Mouse (Mus musculus) left cerebral cortex, adult 11 months (tissue): ENCODE measurements around the gene Cabp4.

Experiments
- DNase-seq: peaks from one replicate; pipeline ENCODE4 v3.0.0; 2022; ENCODE audit warnings: low spot score

Cabp4 gene

GRCm38 (mm10) chr19:4101466-4101865 is 42.4 kb downstream of the Cabp4 start:
- DNase-seq: no peak

GRCm38 (mm10) chr19:4100718-4101261 is 43.0 kb downstream of the Cabp4 start:
- peak; percentile 68 for DNase-seq

DNA sequence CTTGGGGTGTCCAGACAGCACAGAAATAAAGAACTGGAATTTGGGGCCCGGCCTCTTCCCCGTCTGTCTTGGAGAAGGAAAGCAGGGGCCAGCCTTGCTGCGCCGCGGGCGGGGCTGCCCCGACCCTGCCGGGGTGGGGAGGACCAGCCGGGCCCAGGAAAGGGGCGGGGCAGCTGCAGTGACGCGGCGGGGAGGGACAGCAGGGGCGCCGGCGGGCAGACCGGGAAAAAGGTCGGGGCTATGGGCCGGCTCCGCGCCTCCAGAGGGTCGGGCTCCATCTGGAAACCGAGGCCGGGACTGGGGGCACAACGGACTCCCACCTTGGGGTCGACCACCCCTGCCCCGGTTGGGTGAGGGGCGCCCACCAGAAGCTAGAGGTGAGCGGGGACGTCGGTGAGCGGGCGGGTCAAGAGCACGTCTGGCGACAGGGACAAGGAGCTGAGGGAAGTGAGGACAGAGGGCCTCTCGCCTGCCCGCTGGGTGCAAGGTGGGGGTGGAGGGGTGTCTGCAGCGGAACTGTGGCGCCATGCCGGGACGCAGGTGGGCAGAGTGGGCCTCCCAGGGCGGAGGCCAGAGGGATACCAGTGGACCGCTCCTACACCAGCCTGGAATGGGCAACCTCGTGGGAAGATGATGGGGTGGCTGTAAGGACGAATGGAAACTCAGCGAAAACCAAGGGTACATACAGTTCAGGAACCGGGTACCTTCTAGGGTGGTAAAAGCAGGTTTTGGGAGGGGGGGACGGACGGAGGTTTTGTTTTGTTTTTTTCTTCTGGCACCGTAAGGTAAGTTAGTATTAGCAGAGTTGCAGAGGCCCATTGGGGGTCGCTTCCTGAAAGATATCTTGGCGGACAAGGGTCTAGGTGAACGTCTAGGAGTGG is 43.8 kb downstream of the Cabp4 start, which contains the start of gene Pitpnm1:
Gene Pitpnm1 (plus strand): TSS at position 162 of the 881 bp plus-strand sequence.
- no peak for DNase-seq

DNA sequence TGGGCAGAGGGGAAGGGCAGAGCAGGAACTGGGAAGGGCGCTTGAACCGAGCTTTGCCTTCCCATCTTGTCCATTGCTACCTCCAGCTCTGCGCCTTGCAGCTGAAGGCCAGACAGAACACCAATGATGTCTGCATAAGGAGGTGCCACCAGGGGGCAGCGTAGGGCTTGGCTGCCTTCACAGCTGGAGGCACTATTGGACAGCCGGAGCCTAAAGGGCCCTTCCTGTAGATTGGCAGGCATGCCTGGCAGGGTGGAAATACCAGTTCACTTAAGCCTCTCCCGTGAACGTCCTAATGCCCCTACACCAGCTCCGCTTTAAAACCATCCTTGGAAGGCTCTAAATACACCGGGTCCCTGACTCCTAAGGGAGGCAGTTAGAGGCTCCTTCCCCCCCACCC is 44.8 kb downstream of the Cabp4 start:
- peak; percentile 82 for DNase-seq

DNA sequence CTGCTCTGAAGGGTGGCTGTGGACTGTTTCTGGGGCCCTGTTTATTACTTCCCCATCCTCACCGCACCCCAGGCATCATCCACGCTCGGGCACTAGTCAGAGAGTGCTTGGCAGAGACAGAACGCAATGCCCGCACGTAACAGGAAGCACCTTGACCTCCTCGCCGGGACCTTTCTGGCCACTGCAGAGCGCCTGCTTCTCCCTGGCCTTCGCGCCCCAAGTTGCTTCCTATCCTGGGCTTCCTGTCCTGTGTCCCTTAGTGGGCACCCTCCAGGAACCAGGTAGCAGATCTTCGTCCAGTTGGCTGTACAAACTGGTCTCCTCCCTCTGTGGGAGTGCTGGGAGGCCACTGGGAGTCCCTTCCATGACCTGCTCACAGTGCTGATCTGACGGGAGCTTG is 45.4 kb downstream of the Cabp4 start:
- no peak for DNase-seq

GRCm38 (mm10) chr19:4097441-4097825 is 46.4 kb downstream of the Cabp4 start:
- no peak for DNase-seq

- peak; percentile 100 for DNase-seq
Observed at GRCm38 (mm10) chr19:4096642-4097440, 47.0 kb downstream of the Cabp4 start, which contains the start of gene Cdk2ap2. TSS of gene Cdk2ap2 (plus strand) at chr19:4097182.

DNA sequence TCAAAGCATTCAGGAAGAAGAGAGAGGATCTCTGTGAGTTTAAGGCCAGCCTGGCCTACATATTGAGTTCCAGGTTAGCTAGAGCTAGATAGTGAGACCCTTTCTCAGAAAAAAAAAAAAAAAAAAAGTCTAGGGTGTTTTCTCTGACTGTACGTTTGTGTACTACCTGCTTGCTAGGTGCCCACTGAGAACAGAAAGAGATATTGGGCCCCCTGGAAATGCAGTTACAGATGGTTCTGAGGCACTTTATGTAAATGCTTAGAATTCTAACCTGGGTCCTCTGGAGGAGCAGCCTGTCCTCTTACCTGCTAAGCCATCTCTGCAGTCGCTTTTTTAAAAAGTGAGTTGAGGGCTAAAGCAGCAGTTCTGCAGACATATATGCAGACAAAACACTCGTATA is 48.0 kb downstream of the Cabp4 start:
- DNase-seq: no peak

GRCm38 (mm10) chr19:4094774-4095303 is 49.0 kb downstream of the Cabp4 start:
- DNase-seq: no peak

GRCm38 (mm10) chr19:4094348-4094747 is 49.5 kb downstream of the Cabp4 start:
- DNase-seq: no peak

DNA sequence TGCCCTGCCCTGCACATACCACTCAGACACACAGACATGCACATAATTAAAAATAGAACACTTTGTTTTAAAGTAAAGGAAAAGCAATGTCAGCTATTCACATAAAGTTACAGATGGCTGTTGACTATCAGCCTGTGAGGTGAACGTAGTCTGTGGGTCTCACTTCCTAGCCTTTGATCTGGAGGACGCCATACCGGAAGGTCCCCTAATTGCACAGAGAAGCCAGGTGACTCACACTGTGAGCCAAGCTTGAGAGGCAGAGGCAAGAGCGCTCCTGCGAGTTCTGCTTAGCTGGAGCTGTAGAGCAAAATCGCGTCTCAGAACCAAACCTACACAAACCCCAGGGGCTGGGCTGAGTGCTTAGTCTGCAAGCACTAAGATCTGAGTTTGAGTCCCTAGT is 50.1 kb downstream of the Cabp4 start:
- no peak for DNase-seq

- DNase-seq: no peak
Observed at GRCm38 (mm10) chr19:4092750-4093149, 51.1 kb downstream of the Cabp4 start.

- DNase-seq: no peak
Observed at GRCm38 (mm10) chr19:4091383-4091782, 52.5 kb downstream of the Cabp4 start.

DNA sequence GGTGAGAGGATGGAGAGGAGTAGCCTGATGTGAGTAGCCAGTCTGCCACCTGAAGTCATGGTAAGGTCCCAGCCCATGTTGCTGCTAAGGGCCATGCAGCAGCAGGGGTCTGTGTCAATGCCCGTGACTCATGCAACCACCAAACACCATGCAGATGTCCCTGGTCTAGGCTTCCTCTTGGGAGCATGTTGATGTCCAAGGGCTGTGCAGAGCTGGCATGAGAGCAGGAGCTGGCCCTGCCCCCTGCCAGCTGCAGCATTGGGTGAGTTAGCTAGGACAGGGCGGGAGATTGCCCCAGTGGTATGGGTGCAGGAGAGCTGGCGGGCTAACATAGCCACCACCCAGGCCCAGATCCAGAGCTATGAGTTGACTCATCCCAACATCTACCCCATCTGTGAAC is 53.4 kb downstream of the Cabp4 start:
- no peak for DNase-seq

- DNase-seq: no peak
Observed at GRCm38 (mm10) chr19:4089128-4089527, 54.7 kb downstream of the Cabp4 start.

DNA sequence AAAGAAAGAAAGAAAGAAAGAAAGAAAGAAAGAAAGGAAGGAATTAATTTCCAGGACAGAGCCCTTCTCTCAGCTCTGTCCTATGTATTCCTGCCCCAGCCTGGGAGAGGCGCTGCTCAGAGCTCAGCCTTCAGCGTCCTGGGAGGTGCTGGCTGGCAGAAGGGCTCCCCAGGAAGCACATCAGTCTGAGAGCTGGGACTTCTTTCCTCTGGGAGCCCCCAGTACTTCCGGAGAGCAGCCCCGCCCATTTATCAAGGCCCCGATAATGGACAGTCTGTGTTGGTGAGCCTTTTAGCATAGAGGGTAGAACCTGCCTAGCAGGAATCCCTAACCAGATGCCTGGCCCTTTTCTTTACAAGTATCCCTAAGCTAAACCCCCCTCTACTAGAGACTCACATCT is 55.7 kb downstream of the Cabp4 start:
- DNase-seq: no peak

GRCm38 (mm10) chr19:4087090-4087489 is 56.7 kb downstream of the Cabp4 start:
- DNase-seq: no peak

DNA sequence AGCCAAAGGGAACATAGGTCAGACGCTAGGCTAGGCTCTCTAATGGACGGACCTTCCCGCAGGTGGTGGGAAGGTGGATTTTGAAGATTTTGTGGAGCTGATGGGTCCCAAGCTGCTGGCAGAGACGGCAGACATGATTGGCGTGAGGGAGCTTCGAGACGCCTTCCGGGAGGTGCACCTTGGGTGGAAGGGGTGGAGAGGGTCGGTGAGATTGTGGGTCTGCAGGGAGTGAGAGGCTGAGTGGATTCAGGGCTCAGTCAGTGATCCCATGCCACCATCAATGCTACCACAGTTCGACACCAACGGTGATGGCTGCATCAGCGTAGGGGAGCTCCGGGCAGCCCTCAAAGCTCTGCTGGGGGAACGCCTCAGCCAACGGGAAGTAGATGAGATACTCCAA is 57.7 kb downstream of the Cabp4 start:
- no peak for DNase-seq
